Mouse (Mus musculus) retina, adult 2 months (tissue): ENCODE data around the gene Rab11b.

Experiments
- DNase-seq: peaks from one replicate; pipeline ENCODE4 v3.0.0-alpha.2; 2012; ENCODE audit warnings: low read depth, low spot score

The Rab11b gene

DNA sequence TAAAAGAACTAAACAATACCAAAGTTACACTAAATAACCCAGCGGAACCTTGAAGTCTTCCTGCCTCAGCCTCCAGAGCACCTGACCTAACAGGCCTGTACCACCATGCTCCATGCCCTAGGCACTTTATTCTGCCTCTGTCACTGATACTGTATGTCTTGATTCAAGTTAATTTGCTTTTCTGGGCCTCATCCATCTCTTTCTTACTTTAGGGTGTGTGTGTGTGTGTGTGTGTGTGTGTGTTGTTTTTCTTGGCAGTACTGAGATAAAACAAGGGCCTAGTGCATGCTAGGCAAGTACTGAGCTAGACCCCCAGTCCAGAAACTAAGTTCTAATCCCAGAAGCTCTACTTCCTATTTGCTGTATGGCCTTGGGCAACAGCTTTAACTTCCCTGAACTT, 43.1 kb downstream of the Rab11b start:
- no peak for DNase-seq

DNA sequence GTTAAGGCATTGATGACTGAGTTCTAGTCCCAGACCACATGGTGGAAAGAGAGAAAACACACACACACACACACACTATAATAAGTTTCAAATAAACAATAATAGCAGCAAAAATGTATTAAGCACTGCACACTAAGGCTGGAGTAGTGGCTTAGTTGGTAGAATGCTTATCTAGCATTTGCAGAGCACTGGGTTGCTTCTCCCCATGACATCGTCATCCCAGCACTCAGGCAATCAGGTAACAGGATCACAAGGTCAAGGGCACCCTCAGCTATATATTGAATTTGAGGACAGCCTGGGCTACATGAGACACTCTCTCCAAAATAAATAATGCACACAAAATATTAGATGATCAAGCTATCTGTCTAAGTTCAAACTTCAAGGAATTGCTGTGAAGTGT, 45.6 kb downstream of the Rab11b start:
- DNase-seq, result no peak

DNA sequence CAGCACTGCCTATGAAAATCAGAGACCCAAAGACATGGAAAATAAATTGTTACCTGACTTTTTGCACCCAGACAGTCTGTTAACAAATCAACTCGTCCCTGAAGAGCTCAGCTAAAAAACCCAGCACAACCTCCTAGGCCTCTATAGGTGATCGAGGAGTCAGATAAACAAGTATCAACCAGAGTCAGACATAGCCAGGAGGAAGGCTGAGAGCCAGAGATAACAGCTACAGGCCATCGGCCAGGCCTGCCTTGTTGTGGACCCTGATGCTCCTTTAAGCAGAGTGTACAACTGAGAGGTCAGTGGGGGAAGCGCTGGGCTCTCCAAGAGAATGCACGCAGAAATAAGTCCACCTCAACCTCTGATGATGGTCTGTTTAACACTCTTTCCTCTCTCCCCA, 47.1 kb downstream of the Rab11b start:
- DNase-seq, result no peak

DNA sequence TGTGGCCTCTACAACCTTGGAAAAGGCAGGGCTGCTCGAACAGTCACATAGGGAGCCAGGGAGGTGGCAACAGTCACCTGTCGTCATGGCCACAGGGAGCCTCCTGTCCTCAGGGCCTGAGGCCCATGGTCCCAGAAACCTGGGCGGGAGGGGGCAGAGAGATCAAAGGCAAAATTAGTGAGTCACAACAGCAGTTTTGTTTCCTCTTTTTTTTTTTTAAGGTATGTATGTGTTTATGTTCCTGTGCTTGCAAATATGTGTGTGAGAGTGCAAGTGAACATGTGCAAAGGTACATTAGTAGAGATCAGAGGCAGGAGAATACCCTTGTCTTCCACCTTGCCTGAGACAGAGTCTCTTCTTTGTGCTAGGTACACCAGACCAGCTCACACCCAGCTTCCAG, 50.5 kb downstream of the Rab11b start:
- DNase-seq, result no peak

- DNase-seq, result no peak
Measured at GRCm38 (mm10) chr17:33703091-33703490, 57.2 kb downstream of the Rab11b start.

DNA sequence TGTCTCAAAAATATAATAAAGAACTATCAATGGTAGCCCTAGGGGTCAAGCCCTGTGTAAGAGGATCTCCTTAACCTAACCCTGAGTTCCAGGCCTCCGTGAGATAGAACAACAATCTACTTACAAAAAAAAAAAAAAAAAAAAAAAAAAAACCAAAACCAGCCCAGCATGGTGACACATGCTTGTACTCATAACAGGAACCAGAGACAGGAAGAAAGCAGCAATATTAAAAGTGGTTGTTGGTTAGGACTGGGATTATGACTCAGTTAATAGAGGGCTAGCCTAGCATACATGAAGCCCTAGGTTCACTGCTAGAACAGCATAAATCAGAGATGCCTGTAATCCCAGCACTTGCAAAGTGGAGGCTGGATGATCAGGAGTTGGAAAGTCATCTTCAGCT, 58.2 kb downstream of the Rab11b start:
- no peak for DNase-seq

GRCm38 (mm10) chr17:33695471-33695870, 64.9 kb downstream of the Rab11b start:
- DNase-seq, result no peak
